Mouse (Mus musculus): Measurements from ENCODE around the gene Mpi. TPM values are rescaled to one million over a fixed set of nuclear protein-coding genes. Genes with fewer than 3 reads are reported as not detected.

Mpi gene
- polyA plus RNA-seq, 1 experiment = 62.4 TPM

GRCm38 (mm10) chr9:57525516-57525915, 27.0 kb downstream of the Mpi start:
- WGBS = 31% methylated on average over 2 of the region's 2 CpGs
- Histone ChIP-seq H3K27ac (ENCODE audit: insufficient read depth, low read depth, low read length) (no peak overlapping the region), H3K27me3 (replicated peaks; ENCODE audit: control insufficient read depth, insufficient read depth, low read length) (no peaks in the 10 kb centered on the region), H3K36me3 (ENCODE audit: control insufficient read depth, insufficient read depth, low read length) (no peaks in the 10 kb centered on the region; the same call in 1 of the 2 replicates), H3K4me1 (ENCODE audit: control insufficient read depth, insufficient read depth, low read length) (peaks cover 16% of the 10 kb centered on the region), H3K4me3 (ENCODE audit: insufficient read depth, low read depth, low read length) (no peak overlapping the region)
- DNase-seq = no peak
- TF ChIP-seq POLR2A (IDR thresholded peaks at IDR 0.05; ENCODE audit: low read depth, low read length) (no peak), CTCF (conservative IDR thresholded peaks at IDR 0.05; ENCODE audit: insufficient read depth, insufficient read length, low read depth, low read length) (no peak)

DNA sequence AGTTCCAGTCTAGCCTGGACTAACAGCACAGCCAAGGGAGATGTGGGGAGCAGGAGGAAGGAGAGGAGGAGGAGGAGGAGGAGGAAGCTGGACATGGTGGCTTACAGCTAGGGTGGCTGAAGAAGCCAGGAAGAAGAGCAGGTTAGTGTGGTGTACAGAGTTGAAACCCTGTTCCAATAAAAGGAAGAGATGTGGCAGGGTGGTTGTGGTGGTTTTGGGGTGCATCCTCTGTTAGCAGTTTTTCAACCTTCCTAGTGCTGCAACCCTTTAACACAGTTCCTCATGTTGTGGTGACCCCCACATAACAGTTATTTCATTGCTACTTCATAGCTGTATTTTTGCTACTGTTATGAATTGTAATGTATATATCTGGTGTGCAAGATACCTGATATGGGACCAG, 28.1 kb downstream of the Mpi start:
- Histone ChIP-seq H3K4me1 (ENCODE audit: control insufficient read depth, insufficient read depth, low read length) (peaks cover 18% of the 10 kb centered on the region), H3K27me3 (replicated peaks; ENCODE audit: control insufficient read depth, insufficient read depth, low read length) (no peaks in the 10 kb centered on the region), H3K4me3 (ENCODE audit: insufficient read depth, low read depth, low read length) (no peak overlapping the region), H3K27ac (ENCODE audit: insufficient read depth, low read depth, low read length) (no peak overlapping the region), H3K36me3 (ENCODE audit: control insufficient read depth, insufficient read depth, low read length) (no peaks in the 10 kb centered on the region; the same call in 1 of the 2 replicates)
- no peak for TF ChIP-seq POLR2A (IDR thresholded peaks at IDR 0.05; ENCODE audit: low read depth, low read length)
- TF ChIP-seq CTCF (conservative IDR thresholded peaks at IDR 0.05; ENCODE audit: insufficient read depth, insufficient read length, low read depth, low read length) = no peak
- DNase-seq = no peak

DNA sequence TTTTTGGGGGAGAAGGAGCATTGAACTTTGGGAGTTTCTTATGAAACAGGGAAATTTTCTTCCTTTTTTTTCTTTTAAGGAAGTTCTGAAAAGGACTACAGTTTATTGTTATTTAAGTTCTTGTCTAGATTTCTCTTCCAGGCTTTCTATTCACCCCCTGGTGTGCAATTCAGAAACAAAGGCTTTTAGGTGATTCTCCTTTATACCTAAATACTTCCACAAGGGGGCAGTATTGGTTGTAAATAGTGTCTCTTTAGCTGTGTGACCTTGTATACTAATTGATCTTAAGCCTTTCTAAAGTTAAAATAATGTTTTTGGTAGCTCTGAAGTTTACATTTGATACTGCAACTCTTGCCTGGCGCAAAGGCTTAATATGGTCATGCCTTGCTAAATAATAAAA, 28.8 kb downstream of the Mpi start:
- 57% methylated on average over 1 of the region's 1 CpGs for WGBS
- peak; percentile 61 for DNase-seq

DNA sequence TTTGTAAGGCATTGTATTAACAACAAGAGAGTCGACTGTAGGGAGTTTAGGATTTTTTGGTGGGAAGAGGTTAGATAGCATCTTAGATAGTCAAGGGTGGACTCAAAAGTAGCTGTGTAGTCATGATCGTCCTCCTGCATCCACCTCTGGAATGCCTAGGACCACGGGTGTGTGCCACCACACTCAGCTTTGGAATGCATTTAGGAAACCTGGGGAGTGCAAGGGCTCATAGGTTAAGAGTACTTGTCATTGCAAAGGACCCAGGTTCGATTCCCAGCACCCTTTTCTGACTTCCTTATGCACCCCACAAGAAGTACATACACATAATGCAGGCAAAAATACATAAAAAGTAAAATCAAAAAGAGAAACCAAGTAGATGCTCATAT, 29.7 kb downstream of the Mpi start:
- WGBS = 40% methylated on average over 4 of the region's 4 CpGs
- Histone ChIP-seq H3K4me3 (ENCODE audit: insufficient read depth, low read depth, low read length) (no peak overlapping the region), H3K27ac (ENCODE audit: insufficient read depth, low read depth, low read length) (no peak overlapping the region), H3K4me1 (ENCODE audit: control insufficient read depth, insufficient read depth, low read length) (peaks cover 18% of the 10 kb centered on the region), H3K36me3 (ENCODE audit: control insufficient read depth, insufficient read depth, low read length) (no peaks in the 10 kb centered on the region), H3K27me3 (replicated peaks; ENCODE audit: control insufficient read depth, insufficient read depth, low read length) (no peaks in the 10 kb centered on the region)
- DNase-seq = no peak
- TF ChIP-seq POLR2A (IDR thresholded peaks at IDR 0.05; ENCODE audit: low read depth, low read length) (no peak), CTCF (conservative IDR thresholded peaks at IDR 0.05; ENCODE audit: insufficient read depth, insufficient read length, low read depth, low read length) (no peak)

More for the DNA sequence above, 28.8 kb downstream of the Mpi start:
- peaks cover 18% of the 10 kb centered on the region for H3K4me1 ChIP-seq (ENCODE audit: control insufficient read depth, insufficient read depth, low read length)
- no peaks in the 10 kb centered on the region for H3K27me3 ChIP-seq (replicated peaks; ENCODE audit: control insufficient read depth, insufficient read depth, low read length)
- no peaks in the 10 kb centered on the region for H3K36me3 ChIP-seq (ENCODE audit: control insufficient read depth, insufficient read depth, low read length)
- no peak overlapping the region for H3K27ac ChIP-seq (ENCODE audit: insufficient read depth, low read depth, low read length)
- no peak overlapping the region for H3K4me3 ChIP-seq (ENCODE audit: insufficient read depth, low read depth, low read length)
- TF ChIP-seq CTCF (conservative IDR thresholded peaks at IDR 0.05; ENCODE audit: insufficient read depth, insufficient read length, low read depth, low read length) = 0 out of 2 replicates have a peak, but pooled peaks have one; percentile 7
- TF ChIP-seq POLR2A (IDR thresholded peaks at IDR 0.05; ENCODE audit: low read depth, low read length) = no peak

- Histone ChIP-seq H3K36me3 (ENCODE audit: control insufficient read depth, insufficient read depth, low read length) (no peaks in the 10 kb centered on the region), H3K27me3 (replicated peaks; ENCODE audit: control insufficient read depth, insufficient read depth, low read length) (no peaks in the 10 kb centered on the region), H3K4me1 (ENCODE audit: control insufficient read depth, insufficient read depth, low read length) (peaks cover 18% of the 10 kb centered on the region), H3K27ac (ENCODE audit: insufficient read depth, low read depth, low read length) (peak overlapping the region; percentile 98), H3K4me3 (ENCODE audit: insufficient read depth, low read depth, low read length) (peak overlapping the region; percentile 92)
- DNase-seq = no peak
- WGBS = 13% methylated on average over 7 of the region's 7 CpGs
- TF ChIP-seq CTCF (conservative IDR thresholded peaks at IDR 0.05; ENCODE audit: insufficient read depth, insufficient read length, low read depth, low read length) (no peak), POLR2A (IDR thresholded peaks at IDR 0.05; ENCODE audit: low read depth, low read length) (no peak)
These were observed 30.3 kb downstream of the Mpi start for GRCm38 (mm10) chr9:57522114-57522860.

DNA sequence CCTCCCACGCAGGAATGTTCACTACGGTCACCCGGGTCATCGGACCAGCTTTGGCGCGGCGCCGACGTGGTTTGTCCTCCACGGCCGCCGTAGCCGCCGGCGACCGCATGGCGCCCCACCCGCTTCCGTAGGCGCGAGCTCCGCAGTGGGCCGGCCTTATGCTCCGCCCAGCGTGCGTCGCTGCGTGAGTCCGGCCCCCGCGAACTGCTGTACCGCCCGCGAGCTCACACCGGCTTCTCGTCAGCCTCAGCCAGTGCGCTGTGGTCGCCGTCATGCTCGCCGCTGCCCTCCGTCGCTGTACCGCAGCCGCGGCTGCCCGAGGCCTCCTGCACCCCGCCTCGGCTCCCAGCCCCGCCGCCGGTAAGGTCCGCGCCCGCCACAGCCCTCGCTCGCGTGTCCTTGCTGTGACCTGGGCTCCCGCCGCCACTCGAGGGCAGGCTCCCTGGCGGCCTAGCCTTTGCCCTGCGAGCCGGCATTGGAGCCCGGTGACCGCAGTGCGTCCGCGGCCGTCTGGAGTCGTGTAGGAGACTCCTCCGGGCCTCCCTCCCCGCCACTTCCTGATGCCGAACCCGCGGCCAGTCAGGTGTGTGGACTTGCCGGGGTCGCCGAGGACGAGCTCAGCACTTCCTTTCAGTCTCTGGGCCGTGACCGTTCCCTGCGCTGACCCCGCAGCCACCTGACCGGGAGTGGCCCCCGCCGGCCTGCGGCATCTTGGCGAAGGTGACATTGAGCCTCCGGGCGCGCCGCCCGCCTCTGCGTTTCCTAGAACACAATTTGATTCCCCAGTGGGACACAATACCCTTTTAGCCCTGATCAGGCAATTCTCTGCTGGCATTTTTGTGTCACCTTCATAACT, 31.3 kb downstream of the Mpi start, which contains the start of gene Cox5a:
Gene Cox5a, plus strand, starts transcription at position 219 of the 856 bp plus-strand sequence.
- TF ChIP-seq POLR2A (IDR thresholded peaks at IDR 0.05; ENCODE audit: low read depth, low read length) (peak; percentile 77), CTCF (conservative IDR thresholded peaks at IDR 0.05; ENCODE audit: insufficient read depth, insufficient read length, low read depth, low read length) (no peak)
- H3K27ac ChIP-seq (ENCODE audit: insufficient read depth, low read depth, low read length) = peak within 1 kb of the TSS; percentile 98
- DNase-seq = peak; percentile 97

More for the DNA sequence above, 31.3 kb downstream of the Mpi start, which contains the start of gene Cox5a:
- H3K4me3 ChIP-seq (ENCODE audit: insufficient read depth, low read depth, low read length) = peak within 1 kb of the TSS; percentile 92
- no peaks in the 10 kb centered on the region for H3K36me3 ChIP-seq (ENCODE audit: control insufficient read depth, insufficient read depth, low read length)
- no peaks in the 10 kb centered on the region for H3K27me3 ChIP-seq (replicated peaks; ENCODE audit: control insufficient read depth, insufficient read depth, low read length)
- WGBS = under 1% methylated on average over 95 of the region's 95 CpGs
- peaks cover 14% of the 10 kb centered on the region for H3K4me1 ChIP-seq (ENCODE audit: control insufficient read depth, insufficient read depth, low read length)
